Mouse (Mus musculus) thymus, adult 2 months (tissue): ENCODE results near the gene Hecw2.

Experiments
- CTCF ChIP-seq: fragments of 200-500 bp; IDR thresholded peaks from 2 replicates; pipeline ENCODE4 v1.5.1; 2012; ENCODE audit warnings: mild to moderate bottlenecking, control low read depth, low read length, moderate library complexity, borderline replicate concordance; ENCODE audit not compliant: control insufficient read depth, poor library complexity, insufficient read depth; ENCODE audit errors: extremely low read depth
- POLR2A ChIP-seq: fragments of 200-500 bp; IDR thresholded peaks from 2 replicates; pipeline ENCODE4 v1.6.1; 2012; ENCODE audit warnings: mild to moderate bottlenecking, low read length, control low read depth, moderate library complexity; ENCODE audit not compliant: control insufficient read depth, poor library complexity, insufficient read depth; ENCODE audit errors: extremely low read depth

GRCm38 (mm10) chr1:53776176-53776905 lies 418.6 kb downstream of the Hecw2 start:
- TF ChIP-seq CTCF = no peak
- no peak for TF ChIP-seq POLR2A
